Mouse (Mus musculus) left cerebral cortex, adult 18-20 months (tissue): ENCODE measurements around the gene Acp6. TPM values are rescaled to one million over a fixed set of nuclear protein-coding genes. Genes with fewer than 3 reads are reported as not detected.
"Not testable (repeated sequence)": the region's sequence is repeated elsewhere in the genome, so short reads cannot be mapped to it uniquely, and the experiment has no call there.

Experiments used
- DNase-seq, 2 experiments: peaks; one replicate each; pipeline ENCODE4 v3.0.0; 2021 to 2022; ENCODE audit warnings: low spot score in 2 of 2, mixed read lengths in 1 of 2
- long read RNA-seq, 2 experiments: library from polyadenylated mRNA; stranded (forward); transcript quantifications; one replicate each; pipeline ENCODE4 v2.0.0; 2021
- total RNA-seq, 2 experiments: library from RNA; stranded (reverse); gene quantifications; 2 replicates each; pipeline ENCODE4 v1.2.3; 2021

Gene Acp6
- total RNA-seq, result 10 to 100 TPM; 23.4 to 33.5 TPM
- long read RNA-seq, experiment 1, transcript Acp6-201 (10 exons, 1,754 nt), result major isoform, 20 of 46 reads
- long read RNA-seq, experiment 1, partial matches to known transcripts, result 4 of 46 reads
- long read RNA-seq, experiment 1, other reads (novel, unspliced or antisense), result 20 of 46 reads
- long read RNA-seq, experiment 2, transcript Acp6-201 (10 exons, 1,754 nt), result major isoform, 13 of 32 reads
- long read RNA-seq, experiment 2, partial matches to known transcripts, result 4 of 32 reads
- long read RNA-seq, experiment 2, other reads (novel, unspliced or antisense), result 10 of 32 reads

GRCm38 (mm10) chr3:97158611-97159508 lies at the start of gene Acp6:
TSS of gene Acp6 (plus strand) at chr3:97158777.
- peak; percentile 88 to 89 for DNase-seq

GRCm38 (mm10) chr3:97117511-97117910 lies 41.1 kb upstream of the Acp6 start:
- DNase-seq, result no peak

GRCm38 (mm10) chr3:97118313-97118712 lies 40.3 kb upstream of the Acp6 start:
- no peak for DNase-seq

GRCm38 (mm10) chr3:97124193-97124592 lies 34.4 kb upstream of the Acp6 start:
- DNase-seq, result no peak

- no peak for DNase-seq
Measured at GRCm38 (mm10) chr3:97129410-97129809, 29.2 kb upstream of the Acp6 start.

GRCm38 (mm10) chr3:97137666-97138065 lies 20.9 kb upstream of the Acp6 start:
- DNase-seq, result not testable (repeated sequence)

GRCm38 (mm10) chr3:97151092-97151491 lies 7.5 kb upstream of the Acp6 start:
- no peak for DNase-seq

- DNase-seq, result no peak
Measured at GRCm38 (mm10) chr3:97156431-97156830, 2.1 kb upstream of the Acp6 start.

GRCm38 (mm10) chr3:97157308-97157707 lies 1.3 kb upstream of the Acp6 start:
- no peak for DNase-seq

- peak; percentile 91 to 94 for DNase-seq
Measured at GRCm38 (mm10) chr3:97157958-97158599, 498 bp upstream of the Acp6 start.

GRCm38 (mm10) chr3:97159509-97159850 lies 903 bp downstream of the Acp6 start:
- DNase-seq, result no peak

GRCm38 (mm10) chr3:97159986-97160385 lies 1.4 kb downstream of the Acp6 start:
- no peak for DNase-seq

GRCm38 (mm10) chr3:97160908-97161307 lies 2.3 kb downstream of the Acp6 start:
- peak; percentile 50 to 57 for DNase-seq

GRCm38 (mm10) chr3:97161773-97162172 lies 3.2 kb downstream of the Acp6 start:
- no peak for DNase-seq

- no peak for DNase-seq
Measured at GRCm38 (mm10) chr3:97164477-97164876, 5.9 kb downstream of the Acp6 start.

GRCm38 (mm10) chr3:97167126-97167525 lies 8.5 kb downstream of the Acp6 start:
- DNase-seq, result peak in 1 of 2 experiments; percentile 48

GRCm38 (mm10) chr3:97171531-97171930 lies 13.0 kb downstream of the Acp6 start:
- DNase-seq, result no peak

- no peak for DNase-seq
Measured at GRCm38 (mm10) chr3:97172231-97172630, 13.7 kb downstream of the Acp6 start.

- DNase-seq, result no peak
Measured at GRCm38 (mm10) chr3:97172632-97173031, 14.1 kb downstream of the Acp6 start.

- DNase-seq, result no peak
Measured at GRCm38 (mm10) chr3:97178885-97179284, 20.3 kb downstream of the Acp6 start.

GRCm38 (mm10) chr3:97180527-97180926 lies 21.9 kb downstream of the Acp6 start:
- no peak for DNase-seq

- no peak for DNase-seq
Measured at GRCm38 (mm10) chr3:97183810-97184209, 25.2 kb downstream of the Acp6 start.
